Mouse (Mus musculus): Measurements from ENCODE around the gene Rhbdf2.

DNA sequence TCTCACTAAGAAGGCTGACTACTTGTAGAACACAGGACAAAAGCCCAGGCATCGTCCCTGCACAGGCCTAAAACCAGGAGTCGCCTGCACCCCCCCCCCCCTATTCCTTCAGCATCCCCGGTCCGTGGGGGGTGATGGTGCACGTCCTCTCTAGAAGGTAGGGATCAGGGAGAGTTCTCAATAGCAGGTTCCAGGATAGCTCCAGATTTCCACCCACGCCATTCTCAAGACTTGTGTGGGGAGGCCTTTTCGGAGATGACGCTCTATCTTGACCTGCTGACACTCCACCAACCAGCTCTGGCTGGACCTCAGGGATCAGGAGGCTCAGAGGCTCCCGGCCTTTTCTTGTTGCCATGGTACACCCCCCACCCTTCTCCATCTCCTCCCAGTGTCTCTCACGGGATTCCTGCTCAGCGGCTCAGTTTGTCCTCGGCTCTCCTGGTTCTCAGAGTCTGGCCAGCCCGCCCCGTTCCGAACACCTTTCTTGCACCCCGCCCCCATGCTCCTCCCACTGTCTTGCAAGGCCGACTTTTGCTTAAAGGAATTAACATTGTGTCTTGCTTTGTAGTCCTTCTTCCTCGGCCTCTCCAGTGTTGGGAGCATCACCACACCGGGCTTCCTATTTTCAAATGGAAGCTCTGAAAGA is 16.9 kb upstream of the Rhbdf2 start:
- TF ChIP-seq CTCF (IDR thresholded peaks at IDR 0.05; ENCODE audit: low read depth) (no peak), EP300 (IDR thresholded peaks at IDR 0.05; ENCODE audit: low read depth) (no peak)
